Mouse (Mus musculus) megakaryocyte, embryonic 14.5 days (primary cell): ENCODE results near the gene B4galt3.

Experiments
- FLI1 ChIP-seq: IDR thresholded peaks from 2 replicates; pipeline ENCODE4 v1.6.1; 2012; ENCODE audit warnings: low read length, inconsistent platforms, mixed read lengths
- GATA1 ChIP-seq: IDR thresholded peaks from 3 replicates; pipeline ENCODE4 v1.6.1; 2012; ENCODE audit warnings: mixed read lengths, low read length, inconsistent platforms, borderline replicate concordance

GRCm38 (mm10) chr1:171232348-171232747 is 37.8 kb upstream of the B4galt3 start:
- TF ChIP-seq GATA1 (no peak), FLI1 (no peak)
